Mouse (Mus musculus) 3134 (cell line): ENCODE results near the gene F930015N05Rik.

Experiments
- DNase-seq: peaks from one replicate; pipeline ENCODE4 v3.0.0-alpha.2; 2011; ENCODE audit warnings: low spot score; ENCODE audit not compliant: insufficient read length; ENCODE audit errors: extremely low read depth

The F930015N05Rik gene

DNA sequence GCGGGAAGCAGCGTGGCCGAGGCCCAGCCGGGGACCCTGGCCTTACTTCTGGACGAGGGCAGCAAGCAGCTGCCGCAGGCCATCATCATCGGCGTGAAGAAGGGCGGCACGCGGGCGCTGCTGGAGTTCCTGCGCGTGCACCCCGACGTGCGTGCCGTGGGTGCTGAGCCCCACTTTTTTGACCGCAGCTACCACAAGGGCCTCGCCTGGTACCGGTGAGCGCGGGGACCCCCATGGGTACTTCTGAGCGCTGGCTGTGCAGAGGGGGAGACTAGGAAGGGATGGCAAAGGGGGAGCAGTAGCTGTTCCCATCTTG, at the start of gene F930015N05Rik:
TSS of gene F930015N05Rik (minus strand) at position 242 of the 316 bp plus-strand sequence.
- DNase-seq = no peak

DNA sequence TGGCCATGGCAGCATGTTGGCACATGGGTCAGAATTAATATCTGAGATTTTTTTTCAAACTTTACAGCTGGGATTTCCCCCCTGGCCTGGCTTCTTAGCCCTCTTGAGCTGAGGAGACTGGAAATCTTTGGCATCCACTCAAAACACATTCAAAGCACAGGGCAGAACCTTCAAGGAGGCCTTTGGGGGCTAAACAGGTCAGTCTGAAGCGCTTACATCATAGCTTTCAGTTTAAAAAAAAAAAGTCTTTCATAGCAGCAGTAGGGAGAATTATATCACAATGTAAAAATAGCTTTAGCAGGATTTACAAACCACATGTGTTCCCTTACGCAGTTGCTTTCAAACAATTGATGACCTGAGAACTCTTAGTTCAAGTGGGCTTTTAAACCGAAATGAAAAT, 45.0 kb upstream of the F930015N05Rik start:
- no peak for DNase-seq

DNA sequence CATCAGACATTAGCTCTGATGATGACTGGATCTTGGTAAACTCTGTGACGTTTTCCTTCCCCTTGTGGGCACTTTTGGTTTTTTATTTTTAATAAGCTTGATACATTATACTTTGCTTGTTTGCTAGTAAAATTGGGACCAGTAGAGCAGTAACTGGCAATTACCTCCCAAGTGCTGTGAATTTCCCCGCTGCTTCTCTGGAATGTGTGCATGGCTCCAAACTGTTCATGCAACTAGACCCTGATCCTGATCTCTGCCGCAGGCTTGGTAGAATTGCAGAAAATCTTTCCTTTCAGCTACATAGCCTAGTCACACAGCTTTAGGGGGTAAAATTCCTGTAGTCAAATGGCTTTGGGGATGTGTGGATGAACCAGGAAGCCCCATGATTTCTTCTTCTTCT, 37.2 kb upstream of the F930015N05Rik start:
- no peak for DNase-seq

DNA sequence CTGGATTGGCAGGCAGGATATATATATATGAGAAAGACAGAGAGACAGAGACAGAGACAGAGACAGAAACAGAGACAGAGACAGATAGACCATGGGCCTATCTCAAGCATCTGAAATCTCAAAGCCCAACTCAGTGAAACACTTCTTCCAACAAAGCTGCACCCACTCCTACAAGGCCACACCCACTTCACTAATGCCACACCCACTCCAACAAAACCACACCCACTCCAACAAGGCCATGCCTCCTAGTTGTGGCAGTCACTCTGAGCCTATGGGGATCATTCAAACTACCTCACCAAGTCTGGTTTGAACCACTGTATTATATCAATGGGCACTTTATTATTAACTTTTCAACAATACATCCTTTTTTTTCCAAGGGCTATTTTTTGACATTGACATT, 34.2 kb upstream of the F930015N05Rik start:
- DNase-seq = no peak

DNA sequence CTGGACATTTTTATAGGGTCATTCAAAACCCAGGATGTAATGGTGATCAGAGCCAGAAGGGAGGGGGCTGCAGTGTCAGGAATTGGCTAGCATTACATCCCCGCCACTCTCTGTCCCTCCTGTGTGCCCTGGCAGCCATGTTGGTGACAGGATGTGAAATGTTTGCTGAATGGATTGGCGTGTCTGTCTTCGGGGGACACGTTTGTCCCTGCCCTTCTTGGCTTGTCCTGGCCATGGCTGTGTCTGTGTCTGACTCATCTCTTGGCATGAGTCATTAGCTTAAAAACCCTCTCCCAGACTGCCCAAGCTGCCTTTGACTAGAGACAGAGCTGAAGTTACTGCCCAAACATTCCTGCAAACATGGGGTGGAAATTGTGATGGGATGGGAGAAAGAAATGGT, 32.3 kb upstream of the F930015N05Rik start:
- peak; percentile 62 for DNase-seq

DNA sequence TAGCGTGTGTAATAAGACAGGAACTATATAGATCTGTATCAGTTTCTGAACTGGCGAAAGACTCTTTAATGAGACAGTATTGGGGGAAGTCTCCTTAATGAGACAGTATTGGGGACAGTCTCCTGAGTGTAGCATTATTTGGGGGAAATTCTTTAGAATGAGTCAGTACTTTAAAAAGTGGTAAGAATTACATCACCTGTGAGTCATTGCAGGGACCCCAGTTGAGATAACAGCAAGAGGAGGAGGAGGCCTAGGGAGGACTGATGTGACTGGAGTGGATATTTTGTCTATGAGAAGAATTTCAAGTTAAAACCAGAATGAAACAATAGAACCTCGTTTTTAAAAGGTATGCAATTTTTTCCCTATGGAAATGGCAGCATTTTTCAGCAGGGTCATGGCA, 25.3 kb upstream of the F930015N05Rik start:
- no peak for DNase-seq

DNA sequence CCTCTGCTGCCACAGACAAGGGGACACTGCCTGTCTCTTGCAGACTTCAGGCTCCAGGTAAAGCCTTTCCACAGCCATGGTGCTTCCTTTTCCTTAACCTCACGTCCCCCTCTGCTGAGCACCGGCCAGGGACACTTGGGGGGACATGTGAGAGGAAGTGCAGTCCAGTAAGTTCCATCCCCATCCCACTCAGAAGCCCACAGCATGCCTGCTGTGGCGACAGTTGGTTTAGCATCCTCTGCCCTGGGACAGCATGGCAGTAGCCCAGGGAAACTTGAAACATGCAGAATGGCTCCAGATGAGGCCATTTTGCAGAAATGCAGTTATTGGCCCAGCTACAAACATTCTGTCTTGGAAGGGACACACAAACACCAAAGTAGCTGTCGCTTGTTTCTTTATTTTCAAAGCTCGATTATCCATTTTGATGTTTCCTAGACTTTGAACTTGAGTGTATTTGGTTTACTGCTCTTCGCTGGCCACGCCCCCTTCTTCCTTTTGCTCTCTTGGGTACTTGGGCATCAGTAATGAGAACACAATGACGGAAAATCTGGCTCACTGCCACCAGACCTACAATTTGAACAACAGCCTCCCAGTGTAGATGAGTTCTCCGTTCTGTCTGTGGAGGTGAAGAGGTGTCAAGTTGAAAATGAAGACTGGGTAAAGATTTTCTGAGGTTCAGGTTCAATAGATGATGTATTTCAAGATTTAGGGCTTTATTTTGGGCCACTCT, 12.3 kb upstream of the F930015N05Rik start:
- DNase-seq = no peak

DNA sequence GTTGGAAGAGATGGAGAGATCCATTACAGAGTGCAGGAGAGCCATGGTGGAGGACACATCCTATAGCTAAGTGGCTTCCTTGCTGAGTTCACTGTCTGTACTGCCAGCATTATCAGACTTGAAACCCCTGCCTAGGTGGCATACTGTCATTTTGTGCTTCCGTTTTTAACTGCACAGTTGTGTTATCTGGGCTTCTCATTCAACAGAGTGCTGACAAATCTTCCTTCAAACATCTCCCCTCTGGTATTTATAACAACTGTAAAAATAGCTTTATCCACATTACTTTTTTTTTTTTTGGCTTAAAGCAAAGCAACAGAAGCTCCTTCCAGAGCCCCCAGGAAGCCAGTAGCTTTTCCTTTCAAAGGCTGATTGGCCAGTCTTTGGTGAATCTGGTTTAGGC, 8.8 kb upstream of the F930015N05Rik start:
- no peak for DNase-seq

DNA sequence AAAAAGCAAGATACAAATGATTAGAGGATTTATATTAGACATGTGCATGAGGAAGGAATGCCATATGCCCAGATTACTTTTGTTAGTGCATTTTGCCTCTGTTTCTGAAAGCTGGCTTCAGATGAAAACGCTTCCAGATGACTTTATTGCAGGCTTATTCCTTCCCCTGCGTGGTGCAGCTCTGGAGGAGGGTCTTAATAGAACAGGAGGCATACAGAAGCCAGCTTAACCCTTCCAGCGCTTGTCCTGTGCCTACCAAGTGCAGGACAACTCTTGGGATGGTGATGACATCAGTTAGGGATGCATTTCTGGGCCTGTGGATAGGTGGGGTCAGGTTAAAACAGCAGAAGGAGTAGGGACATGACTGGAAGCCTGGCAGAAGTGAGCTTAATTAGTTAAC, 6.2 kb upstream of the F930015N05Rik start:
- DNase-seq = no peak

DNA sequence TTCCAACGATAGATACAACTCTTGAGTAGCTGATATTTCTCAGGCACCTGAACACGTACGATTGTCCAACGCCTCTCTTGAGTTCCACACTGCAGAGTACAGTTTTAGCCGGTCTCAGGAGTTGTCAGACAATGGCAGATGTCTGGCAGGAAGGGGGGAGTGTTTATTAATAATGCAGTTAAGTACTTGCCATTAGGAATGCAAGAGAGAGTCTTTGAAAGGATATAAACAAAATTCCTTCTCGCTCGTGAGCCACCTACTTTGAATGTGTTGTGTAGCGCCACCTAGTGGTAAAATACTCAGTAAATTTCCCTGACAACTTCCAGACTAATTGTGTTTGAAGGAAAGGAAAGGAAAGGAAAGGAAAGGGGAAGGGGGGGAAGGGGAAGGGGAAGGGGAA, 5.7 kb upstream of the F930015N05Rik start:
- peak; percentile 4 for DNase-seq

DNA sequence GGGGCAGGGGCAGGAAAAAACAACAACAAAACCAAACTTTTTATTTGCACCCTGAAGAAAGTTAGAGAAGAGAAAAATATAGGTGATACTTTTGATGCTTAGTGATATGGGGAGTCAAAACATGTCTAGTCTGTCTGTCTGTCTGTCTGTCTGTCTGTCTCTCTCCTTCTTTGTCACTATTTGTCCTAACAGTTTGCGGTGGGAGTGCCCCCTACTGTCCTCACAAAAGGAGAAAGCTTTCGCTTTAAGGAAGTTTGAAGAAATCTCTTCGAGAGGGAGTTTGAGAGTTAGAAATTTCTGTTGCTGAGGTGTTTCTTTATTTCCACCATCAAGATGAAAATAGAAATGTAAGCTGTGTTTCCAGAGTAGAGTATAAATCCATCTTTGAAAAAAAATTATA, 2.5 kb upstream of the F930015N05Rik start:
- DNase-seq = no peak

DNA sequence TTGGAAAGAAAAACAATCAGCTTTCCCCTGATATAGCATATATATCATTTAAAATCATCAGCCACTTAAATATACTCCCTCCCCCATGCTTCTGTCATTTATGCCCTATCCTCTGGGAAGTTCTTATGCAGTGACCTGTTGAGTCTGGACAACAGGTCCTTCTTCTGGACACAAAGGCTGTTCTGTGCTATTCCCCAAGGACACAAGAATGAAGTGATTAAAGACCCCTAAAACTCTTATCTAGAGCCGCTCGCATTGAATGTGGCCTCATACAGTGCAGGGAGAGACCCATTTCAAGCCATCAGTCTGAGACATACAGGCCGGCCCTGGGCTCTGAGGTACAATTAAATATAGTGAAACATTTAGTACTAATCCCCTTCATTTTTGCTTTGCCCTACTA, 1.3 kb upstream of the F930015N05Rik start:
- no peak for DNase-seq

DNA sequence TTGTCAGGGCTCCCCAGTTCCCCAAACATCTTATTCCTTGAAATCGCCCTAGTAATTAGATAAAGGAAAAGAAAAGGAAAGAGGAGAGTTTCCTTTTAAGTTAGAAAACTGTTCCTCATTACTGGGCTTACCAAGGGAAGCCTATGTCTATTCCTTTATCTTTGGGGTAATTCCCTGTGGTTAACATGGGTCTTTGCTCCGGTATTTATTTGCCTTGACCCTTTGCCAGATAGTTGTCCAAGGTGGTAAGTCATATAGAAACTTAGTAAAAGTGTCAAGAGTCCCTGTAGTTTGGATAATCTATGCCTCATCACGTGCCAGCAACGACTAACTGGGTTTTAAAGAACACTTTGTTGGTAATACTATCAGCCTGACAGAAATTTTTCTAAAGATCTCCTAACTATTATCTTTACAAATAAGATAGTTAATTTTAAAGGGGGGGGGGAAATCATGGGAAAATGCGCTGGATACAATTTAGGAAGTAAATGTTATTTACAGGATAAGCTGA, 392 bp upstream of the F930015N05Rik start:
- no peak for DNase-seq

DNA sequence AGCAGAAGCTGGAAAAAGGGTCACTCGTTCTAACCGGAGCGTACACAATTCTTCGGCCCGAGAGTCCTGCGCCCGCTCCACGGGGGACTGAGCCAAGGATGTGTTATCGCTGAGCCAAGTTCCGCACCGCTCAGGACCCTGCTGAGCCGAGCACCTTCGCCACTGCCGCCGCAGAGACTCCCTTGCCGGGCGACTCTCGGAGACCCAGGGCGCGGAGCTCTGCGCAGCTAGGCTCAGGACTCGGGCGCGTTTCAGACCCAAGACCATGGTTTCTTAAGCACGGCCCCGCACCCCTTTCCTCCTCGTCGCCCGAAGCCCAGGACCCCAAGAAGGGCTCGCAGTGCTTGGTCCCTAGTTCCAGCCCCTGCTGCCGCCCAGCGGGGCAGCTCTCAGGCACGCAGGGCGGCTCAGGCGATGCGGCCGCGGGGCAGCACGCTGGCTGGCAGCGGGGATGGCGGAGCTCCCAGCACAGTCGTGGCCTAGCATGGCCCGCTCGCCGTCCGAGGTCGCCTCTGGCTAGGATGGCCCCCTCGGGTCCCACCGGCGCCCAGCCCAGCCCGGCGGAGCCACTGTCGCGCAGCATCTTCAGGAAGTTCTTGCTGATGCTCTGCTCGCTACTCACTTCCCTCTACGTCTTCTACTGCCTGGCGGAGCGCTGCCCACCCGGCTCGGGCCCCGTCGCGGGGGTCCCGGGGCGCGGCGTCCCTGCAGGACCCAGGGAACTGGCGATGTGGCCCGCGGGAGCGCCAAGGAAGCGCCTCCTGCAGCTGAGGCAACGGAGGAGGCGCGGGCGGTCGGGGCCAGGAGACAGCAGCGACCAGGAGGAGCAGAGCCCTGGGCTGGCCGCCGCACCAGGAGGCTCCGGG, 674 bp downstream of the F930015N05Rik start:
- DNase-seq = peak; percentile 52

DNA sequence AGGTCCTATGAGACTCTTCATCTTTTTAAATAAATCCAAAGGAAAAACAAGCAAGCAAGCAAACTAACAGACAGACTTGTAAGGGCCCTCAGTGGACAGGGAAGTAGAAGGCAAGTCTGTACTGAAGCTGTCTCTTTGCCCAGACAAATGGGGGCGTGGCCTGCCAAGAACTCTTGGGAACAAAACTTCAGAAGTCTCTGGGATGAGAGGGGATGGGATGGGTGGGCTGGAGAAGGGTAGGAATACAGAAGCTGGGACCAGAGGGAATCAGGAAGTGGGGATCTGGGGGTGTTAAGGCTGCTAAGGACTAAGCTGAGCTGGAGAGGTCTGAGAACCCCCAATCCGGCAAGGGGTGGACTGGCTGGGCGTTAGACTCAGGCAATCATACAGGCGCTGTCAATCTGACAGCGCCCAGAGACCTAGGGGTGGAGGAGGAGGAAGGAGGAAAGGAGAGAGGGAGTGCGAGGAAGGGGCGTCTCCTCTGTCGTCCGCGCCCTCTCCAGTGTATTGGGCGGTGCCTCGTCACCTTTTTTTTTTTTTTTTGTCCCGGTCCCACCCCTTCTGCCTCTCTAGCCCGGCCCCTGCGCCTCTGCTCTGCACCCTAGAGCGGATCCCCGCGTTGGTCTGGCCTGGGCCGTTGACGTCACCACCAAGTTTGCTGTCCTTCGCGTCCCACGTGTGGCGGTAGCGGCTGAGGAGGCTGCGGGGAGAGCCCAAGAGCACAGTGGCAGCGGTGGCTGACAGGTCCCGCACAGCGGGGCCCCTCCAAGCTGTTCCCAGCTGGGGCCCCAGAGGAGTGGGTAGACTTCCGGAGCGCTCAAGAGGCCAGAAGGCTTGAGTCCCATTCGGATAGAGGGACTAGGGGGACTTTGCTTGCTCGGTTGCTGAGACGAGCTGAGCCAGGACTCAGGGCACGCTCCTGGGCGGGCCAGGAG, 1.6 kb downstream of the F930015N05Rik start, which contains the start of gene Hs3st3a1:
TSS of gene Hs3st3a1 (plus strand) at position 722 of the 935 bp plus-strand sequence.
- peak; percentile 76 for DNase-seq

DNA sequence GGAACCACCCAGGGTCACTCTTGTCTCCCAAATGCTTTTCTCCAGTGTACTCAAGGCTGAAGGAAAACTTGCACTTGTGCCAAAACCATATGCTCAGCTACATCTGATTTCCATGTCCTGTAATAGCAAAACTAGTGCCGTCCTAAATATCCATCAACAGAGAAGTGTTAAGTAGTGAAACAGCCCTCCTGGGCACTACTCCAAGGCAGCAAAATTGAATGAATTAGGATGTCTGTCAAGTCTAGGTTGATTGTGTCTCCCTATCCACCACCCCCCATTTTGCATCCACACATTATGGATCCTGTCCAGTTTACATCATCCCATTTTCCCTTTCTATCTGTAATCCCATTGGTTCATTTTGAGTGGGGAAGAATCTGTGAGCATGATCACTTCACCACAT, 17.5 kb downstream of the F930015N05Rik start:
- DNase-seq = no peak

DNA sequence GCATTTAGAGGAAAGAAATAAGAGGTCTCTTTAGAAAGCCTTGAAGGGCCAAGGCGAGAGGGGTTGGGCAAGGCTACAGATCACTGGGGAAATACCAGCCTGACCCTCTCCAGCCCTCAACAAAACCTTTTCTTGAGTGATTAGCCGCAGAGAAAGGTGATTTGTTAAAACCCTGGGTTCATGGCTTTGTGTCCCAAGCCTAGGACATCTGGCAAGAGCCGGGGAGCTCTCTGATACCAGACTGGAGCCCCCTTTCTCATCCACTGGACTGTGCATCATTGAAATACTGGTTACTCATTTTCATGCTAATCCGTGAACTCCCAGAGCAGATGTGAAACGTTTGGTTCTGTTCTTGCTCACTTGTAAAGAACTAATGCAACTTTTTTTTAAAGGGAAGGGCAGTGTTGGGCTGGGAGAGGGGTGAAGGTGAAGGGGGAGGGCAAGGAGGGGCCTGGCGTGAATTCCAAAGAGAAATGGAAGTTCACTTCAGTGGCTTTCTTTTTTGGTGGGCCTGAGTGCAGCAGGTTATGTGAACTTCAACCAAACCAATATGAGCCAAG, 35.8 kb downstream of the F930015N05Rik start:
- DNase-seq = no peak

DNA sequence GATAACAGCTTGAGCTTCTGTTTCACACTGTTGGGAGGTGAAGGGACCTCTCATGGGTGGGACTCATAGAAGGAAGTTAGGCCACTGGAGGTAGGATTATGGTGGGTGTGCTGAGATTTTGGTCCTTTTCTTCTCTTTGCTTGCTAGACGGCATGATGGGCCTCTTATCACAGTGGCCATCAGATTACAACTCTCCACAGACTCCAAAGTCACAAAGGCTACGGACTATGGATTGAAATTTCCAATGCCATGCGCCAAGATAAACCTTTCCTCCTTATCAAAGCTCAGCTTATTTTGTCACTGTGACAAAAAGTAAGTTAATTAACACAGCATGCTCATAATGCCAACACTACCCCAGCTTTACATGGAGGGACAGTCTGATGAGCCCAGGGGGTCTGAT, 38.8 kb downstream of the F930015N05Rik start:
- no peak for DNase-seq

DNA sequence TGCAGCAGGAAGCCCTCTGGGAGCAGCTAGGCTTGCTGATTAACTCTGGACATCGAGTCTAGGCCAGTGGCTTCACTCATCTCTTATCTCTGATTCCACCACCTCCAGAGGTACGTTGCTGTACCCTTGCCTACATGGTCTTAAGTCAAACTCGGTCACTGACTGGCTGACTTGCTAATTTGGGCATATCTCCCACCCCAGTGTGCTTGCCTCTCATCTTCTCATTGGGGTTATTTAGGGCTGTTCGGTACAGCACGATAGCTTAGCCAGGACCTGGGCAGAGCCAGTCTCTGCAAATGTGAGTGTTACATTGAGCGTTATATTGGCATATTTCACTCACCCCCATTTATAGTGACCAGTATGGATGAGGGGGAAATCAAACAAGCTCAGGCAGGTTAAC, 39.5 kb downstream of the F930015N05Rik start:
- no peak for DNase-seq

DNA sequence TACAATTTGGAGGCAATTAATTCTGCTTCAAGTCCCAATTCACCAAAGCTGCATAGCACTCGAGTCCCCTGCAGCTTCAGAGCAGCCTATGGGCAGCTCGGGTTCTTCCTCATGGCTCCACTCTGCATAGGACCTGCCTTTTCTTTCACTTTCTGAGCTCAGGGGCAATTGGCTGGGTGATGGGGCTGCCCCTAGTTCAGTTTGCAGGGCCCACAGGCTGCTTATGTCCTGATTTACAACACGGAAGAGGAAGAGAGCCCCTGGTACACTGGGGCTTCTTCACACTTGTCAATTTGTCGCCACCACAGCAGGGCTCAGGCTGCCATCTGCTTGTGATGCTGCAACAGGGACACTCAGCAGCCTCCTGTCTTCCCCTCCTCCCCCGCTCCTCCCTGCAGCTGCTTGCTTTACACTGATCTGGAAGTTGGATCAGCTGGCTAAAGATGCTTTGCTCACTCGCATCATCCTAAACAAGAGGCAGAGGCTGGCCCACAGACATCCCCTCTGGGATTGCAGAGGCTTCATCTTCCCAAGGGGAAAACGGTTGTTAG, 40.0 kb downstream of the F930015N05Rik start:
- DNase-seq = no peak
